Mouse (Mus musculus): Measurements from ENCODE around the gene Ccdc92b.

DNA sequence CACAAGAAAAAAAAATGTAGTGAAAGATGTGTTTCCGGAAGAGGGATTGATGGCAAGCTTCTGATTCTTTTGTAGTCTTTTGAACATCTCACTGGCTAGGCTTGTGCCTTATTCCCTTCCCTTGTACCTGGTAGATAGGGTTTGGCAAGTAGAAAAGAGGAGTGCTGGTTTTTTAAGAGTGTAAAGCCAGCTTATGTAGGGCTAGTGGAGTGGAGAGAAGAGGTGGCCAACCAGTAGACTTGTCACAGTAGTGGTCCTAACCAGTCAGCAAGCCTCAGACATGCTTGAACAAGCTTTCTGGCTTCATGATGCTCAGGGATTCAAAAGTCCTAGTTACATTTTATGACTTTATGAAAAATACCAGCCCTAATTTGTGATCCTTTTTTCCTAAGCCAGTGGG, 51.6 kb downstream of the Ccdc92b start:
- TF ChIP-seq GATA1 (IDR thresholded peaks at IDR 0.05; ENCODE audit: borderline replicate concordance, low read length) (no peak), FLI1 (IDR thresholded peaks at IDR 0.05; ENCODE audit: low read length) (no peak)
